Mouse (Mus musculus) liver, embryonic 13.5 days (tissue): ENCODE results near the gene Cby3. TPM values are rescaled to one million over a fixed set of nuclear protein-coding genes. Genes with fewer than 3 reads are reported as not detected.

Experiments
- ATAC-seq: fragments of 200-750 bp; cut with Nextera tagmentation; 2 replicates; pipeline ENCODE4 v1.8.0; 2017; ENCODE audit warnings: low read depth, mild to moderate bottlenecking, moderate number of reproducible peaks, moderate library complexity
- DNase-seq: peaks from one replicate; pipeline ENCODE4 v3.0.0; 2022
- H3K27ac ChIP-seq: fragments of 300-500 bp; sonication (generic); 2 replicates; pipeline ENCODE4 v1.5.1; 2015; ENCODE audit warnings: moderate library complexity, mild to moderate bottlenecking, inconsistent platforms
- H3K27me3 ChIP-seq: fragments of 300-500 bp; sonication (generic); 2 replicates; pipeline ENCODE4 v1.6.1; 2015; ENCODE audit warnings: mild to moderate bottlenecking, inconsistent platforms
- H3K36me3 ChIP-seq: fragments of 300-500 bp; sonication (generic); 2 replicates; pipeline ENCODE4 v1.6.1; 2015; ENCODE audit warnings: mild to moderate bottlenecking, inconsistent platforms
- H3K4me1 ChIP-seq: fragments of 300-500 bp; sonication (generic); replicated peaks from 2 replicates; pipeline ENCODE4 v1.6.1; 2015; ENCODE audit warnings: inconsistent platforms
- H3K4me2 ChIP-seq: fragments of 300-500 bp; sonication (generic); 2 replicates; pipeline ENCODE4 v1.6.1; 2015; ENCODE audit warnings: inconsistent platforms, mild to moderate bottlenecking, moderate library complexity
- H3K4me3 ChIP-seq: fragments of 300-500 bp; sonication (generic); replicated peaks from 2 replicates; pipeline ENCODE4 v1.5.1; 2015; ENCODE audit warnings: mild to moderate bottlenecking, inconsistent platforms
- H3K9ac ChIP-seq: fragments of 300-500 bp; sonication (generic); 2 replicates; pipeline ENCODE4 v1.6.1; 2015; ENCODE audit warnings: mild to moderate bottlenecking, inconsistent platforms
- H3K9me3 ChIP-seq: fragments of 300-500 bp; sonication (generic); replicated peaks from 2 replicates; pipeline ENCODE4 v1.6.1; 2016; ENCODE audit warnings: inconsistent platforms
- WGBS: fragments of 180-500 bp; shearing (Covaris S2); methylation state at CpG from one replicate; pipeline ENCODE4 v1.1.7; 2015; ENCODE audit not compliant: insufficient replicate concordance; 5-methylcytosine and 5-hydroxymethylcytosine counted together
- polyA plus RNA-seq: library from polyadenylated mRNA; unstranded; fragments of >200 nt; fragmentation: Nextera tagmentation; extraction: Ambion mirVana; gene quantifications from 2 replicates; pipeline ENCODE4 v1.2.1, GENCODE M21; 2015

Cby3 gene
- polyA plus RNA-seq, 1 experiment from 2014 or later = not detected

DNA sequence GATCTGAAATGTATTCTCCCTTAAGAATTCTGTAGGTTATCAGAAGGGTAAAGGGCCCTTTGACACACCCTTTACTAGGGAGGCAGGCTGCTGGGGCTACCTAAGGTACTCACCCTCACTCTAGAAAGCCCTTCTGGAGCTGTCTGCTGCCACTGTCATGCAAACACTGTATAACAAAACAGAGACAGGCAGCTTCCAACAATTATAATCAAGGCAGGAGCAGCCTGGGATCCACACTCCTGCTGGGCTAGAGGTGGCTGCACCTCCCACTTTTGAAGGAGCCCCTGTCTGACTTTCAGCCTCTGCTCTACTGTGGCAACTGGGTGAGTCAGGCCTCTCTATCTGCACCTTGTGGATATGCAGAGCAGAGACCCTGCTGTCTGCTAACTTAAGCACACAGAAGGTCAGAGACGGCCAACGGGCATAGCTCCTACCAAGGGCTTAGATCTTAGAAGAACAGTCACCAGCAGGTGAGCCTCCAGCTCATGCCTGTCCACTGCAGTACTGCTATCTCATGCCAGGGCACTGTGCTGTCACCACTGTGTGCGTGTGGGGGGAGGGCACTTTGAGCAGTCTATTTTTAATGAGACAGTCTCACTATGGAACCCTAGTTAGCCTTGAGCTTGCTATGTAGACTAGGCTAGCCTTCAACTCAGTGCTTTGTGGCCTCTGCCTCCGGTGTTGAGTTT is 37.2 kb downstream of the Cby3 start:
- Histone ChIP-seq H3K4me1 (peaks cover 4% of the 10 kb centered on the region; the same call in 1 of the 2 replicates), H3K4me2 (no peak overlapping the region), H3K36me3 (peaks cover 39% of the 10 kb centered on the region), H3K27me3 (no peaks in the 10 kb centered on the region), H3K27ac (no peak overlapping the region), H3K9ac (no peak overlapping the region), H3K9me3 (no peaks in the 10 kb centered on the region), H3K4me3 (no peak overlapping the region)
- WGBS = 51% methylated on average over 4 of the region's 4 CpGs
- ATAC-seq = peak; percentile 44; the same call in 1 of the 2 replicates
- no peak for DNase-seq

DNA sequence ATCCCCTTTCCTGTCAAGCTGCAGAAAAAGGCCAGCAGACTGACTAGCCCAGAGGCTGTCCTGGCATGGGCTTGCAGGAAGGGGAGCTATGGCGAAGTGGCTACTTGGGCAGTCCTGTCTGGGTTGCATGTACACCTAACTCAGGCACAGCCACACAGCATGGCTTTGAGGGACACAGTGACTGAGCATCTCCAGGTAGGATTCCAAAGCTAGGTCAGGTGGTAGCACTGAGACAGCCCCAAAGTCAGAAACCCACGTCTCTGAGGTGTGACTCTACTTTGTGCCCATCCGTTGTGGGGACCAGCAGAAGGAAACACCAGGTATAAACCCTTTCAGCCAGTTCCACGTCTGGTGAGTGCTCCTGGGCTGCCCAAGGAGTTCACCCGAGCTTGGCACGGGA is 39.0 kb downstream of the Cby3 start:
- H3K4me3 ChIP-seq = no peak overlapping the region
- ATAC-seq (no peak), DNase-seq (no peak)
- WGBS = 74% methylated on average over 6 of the region's 6 CpGs
- no peak overlapping the region for H3K4me2 ChIP-seq
- H3K27me3 ChIP-seq = no peaks in the 10 kb centered on the region
- H3K4me1 ChIP-seq = peaks cover 4% of the 10 kb centered on the region; the same call in 1 of the 2 replicates
- peaks cover 29% of the 10 kb centered on the region for H3K36me3 ChIP-seq
- H3K9me3 ChIP-seq = no peaks in the 10 kb centered on the region
- H3K9ac ChIP-seq = no peak overlapping the region
- H3K27ac ChIP-seq = no peak overlapping the region

DNA sequence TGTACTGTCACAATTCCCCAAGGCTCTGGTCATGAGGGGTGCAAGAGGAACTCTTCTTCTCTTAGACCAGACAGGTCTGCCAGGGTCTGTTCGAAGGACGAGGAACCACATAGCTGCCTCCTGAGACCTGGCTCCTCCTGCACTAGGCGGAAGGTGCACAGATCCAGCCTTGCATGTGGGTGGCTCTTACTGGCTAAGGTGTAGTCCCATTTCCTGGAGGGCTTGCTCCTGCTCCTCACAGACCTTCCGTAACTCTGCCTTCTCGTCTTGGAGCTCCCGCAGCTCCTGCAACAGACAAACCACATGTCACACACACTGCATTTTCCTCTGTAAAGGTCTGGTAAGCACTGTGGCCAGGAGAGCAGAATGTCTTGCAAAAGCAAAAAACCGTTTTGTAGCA is 40.5 kb downstream of the Cby3 start:
- Histone ChIP-seq H3K4me3 (no peak overlapping the region), H3K4me1 (peaks cover 4% of the 10 kb centered on the region; the same call in 1 of the 2 replicates), H3K4me2 (no peak overlapping the region), H3K27ac (no peak overlapping the region), H3K9me3 (no peaks in the 10 kb centered on the region), H3K36me3 (peaks cover 21% of the 10 kb centered on the region), H3K9ac (no peak overlapping the region), H3K27me3 (no peaks in the 10 kb centered on the region)
- no peak for DNase-seq
- WGBS = 80% methylated on average over 7 of the region's 7 CpGs
- ATAC-seq = no peak

DNA sequence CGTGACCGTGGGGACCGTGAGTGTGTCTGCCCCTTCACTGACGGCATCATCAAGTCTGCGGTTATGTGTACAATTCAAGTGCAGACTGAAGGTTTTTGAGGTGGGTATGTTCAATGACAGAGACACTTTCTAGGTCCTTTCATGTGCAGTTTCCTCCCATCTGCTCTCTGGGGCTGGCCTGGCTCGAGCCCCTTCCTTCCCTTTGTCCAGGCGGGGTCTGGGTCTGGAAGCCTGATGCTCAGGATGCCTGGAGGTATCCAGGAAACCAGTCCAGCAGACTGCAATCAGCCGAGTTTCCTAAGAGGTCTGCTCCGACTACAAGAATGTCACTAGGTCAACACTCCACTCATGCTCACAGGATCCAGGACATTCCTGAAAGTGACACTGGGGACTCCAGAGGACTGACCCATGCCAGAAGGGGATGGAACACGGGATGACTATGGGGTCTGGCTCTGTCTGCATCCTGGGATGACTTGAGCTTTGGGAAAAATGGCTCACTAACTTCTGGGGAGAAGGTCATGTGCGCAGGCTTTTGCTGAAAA is 42.6 kb downstream of the Cby3 start:
- Histone ChIP-seq H3K27me3 (no peaks in the 10 kb centered on the region), H3K9ac (no peak overlapping the region), H3K4me1 (no peaks in the 10 kb centered on the region), H3K36me3 (peaks cover 31% of the 10 kb centered on the region), H3K9me3 (no peaks in the 10 kb centered on the region), H3K27ac (no peak overlapping the region), H3K4me3 (no peak overlapping the region), H3K4me2 (no peak overlapping the region)
- ATAC-seq (no peak), DNase-seq (no peak)
- 76% methylated on average over 11 of the region's 11 CpGs for WGBS

DNA sequence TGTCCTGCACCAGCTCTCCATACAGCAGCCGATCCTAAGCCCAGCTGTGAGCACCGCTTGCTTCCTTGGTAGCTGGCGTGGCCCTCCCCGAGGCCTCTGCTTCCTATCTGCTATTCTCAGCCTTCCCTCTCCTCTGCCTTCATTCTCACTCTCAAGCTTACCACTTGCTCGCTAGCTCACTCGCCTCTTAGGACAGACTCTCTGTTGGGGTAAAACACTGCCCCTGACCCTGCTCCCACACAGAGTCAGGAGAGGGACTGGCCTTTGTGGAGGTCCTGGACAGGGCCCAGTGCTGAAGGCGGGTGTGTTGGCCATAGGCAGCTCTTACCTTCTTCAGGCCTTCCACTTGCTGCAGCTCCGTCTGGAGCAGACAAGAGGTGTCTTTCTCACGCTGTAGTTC is 43.1 kb downstream of the Cby3 start:
- 72% methylated on average over 9 of the region's 9 CpGs for WGBS
- H3K4me2 ChIP-seq = no peak overlapping the region

DNA sequence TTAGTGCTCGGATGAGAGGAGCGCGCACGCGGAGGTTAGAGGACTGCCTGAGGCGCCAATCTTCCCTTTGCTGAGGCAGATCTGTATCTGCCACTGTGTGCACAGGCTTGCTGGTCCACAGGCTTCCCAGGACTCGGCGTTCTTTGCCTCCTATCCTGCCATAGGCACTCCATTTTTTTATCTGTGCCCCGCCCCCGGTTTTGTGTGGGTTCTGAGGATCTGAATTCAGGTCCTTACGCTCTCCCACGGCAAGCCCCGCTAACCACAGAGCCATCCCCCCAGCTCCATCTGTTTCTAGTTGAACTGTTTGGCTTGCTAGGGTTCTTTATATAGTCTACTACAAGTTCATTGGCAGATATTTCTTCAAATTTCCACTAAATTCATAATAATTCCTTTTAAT is 44.5 kb downstream of the Cby3 start:
- no peaks in the 10 kb centered on the region for H3K9me3 ChIP-seq
- ATAC-seq (no peak), DNase-seq (no peak)
- peaks cover 39% of the 10 kb centered on the region for H3K36me3 ChIP-seq
- H3K4me3 ChIP-seq = no peak overlapping the region
- H3K27me3 ChIP-seq = no peaks in the 10 kb centered on the region
- no peak overlapping the region for H3K27ac ChIP-seq
- WGBS = 77% methylated on average over 13 of the region's 13 CpGs
- no peaks in the 10 kb centered on the region for H3K4me1 ChIP-seq
- no peak overlapping the region for H3K9ac ChIP-seq
- H3K4me2 ChIP-seq = no peak overlapping the region

More for the DNA sequence above, 43.1 kb downstream of the Cby3 start:
- no peak overlapping the region for H3K4me3 ChIP-seq
- H3K36me3 ChIP-seq = peaks cover 36% of the 10 kb centered on the region
- DNase-seq = no peak
- no peaks in the 10 kb centered on the region for H3K4me1 ChIP-seq
- no peaks in the 10 kb centered on the region for H3K9me3 ChIP-seq
- H3K27me3 ChIP-seq = no peaks in the 10 kb centered on the region
- H3K27ac ChIP-seq = no peak overlapping the region
- no peak overlapping the region for H3K9ac ChIP-seq
- no peak for ATAC-seq

DNA sequence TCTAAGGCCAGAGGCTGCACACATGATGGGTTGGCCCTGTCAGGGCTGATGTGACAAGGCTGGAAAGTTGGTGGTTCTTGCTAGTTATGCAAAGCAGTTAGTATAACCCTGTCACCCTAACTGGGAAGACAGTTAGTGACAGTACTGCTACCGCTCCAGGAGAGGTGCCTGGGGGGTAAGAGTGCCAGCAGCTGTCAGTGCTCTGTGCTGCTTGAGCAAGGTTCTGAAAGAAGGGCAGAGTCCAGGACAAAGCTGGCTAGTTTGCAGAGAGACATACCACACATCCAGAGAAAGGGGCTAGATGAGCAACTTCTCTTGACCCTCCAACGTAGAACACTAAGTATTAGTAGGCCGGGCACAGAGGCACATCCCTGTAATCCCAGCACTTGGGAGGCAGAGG is 48.2 kb downstream of the Cby3 start:
- H3K9ac ChIP-seq = no peak overlapping the region
- H3K27ac ChIP-seq = no peak overlapping the region
- no peak overlapping the region for H3K4me2 ChIP-seq
- no peaks in the 10 kb centered on the region for H3K9me3 ChIP-seq
- H3K4me1 ChIP-seq = no peaks in the 10 kb centered on the region
- 91% methylated on average over 3 of the region's 3 CpGs for WGBS
- H3K36me3 ChIP-seq = peaks cover 23% of the 10 kb centered on the region
- no peaks in the 10 kb centered on the region for H3K27me3 ChIP-seq
- H3K4me3 ChIP-seq = no peak overlapping the region
- no peak for DNase-seq
- no peak for ATAC-seq

DNA sequence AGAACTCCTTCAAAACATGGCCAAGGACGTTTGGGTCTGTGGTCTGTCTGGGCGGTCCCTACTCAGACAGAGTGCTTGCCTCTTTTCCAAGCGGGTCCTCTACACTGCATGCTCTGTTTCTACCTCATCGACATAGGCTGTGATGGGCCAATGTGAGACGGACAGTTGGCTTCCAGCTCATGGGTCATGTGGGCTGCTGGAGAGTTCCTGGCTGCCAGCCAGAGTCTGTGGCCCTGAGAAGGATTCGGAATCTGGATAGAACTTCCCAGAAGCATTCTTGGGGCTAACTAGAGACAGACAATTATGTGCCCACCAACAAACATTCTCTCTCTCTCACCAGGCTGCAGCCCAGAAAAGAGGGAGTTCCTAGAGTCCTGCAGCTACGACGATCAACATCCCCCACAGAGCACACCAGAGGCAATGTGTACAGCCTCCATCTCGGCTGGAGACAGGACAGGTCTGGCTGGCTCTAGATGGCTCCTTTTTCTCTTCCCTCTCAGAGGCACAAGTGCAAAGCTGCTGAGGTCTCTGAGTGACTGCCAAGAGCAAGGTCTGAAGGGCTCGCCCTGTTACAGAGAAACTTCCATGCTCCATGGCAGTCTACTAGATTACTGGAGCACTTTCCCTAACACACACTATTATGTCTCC is 49.2 kb downstream of the Cby3 start:
- 69% methylated on average over 10 of the region's 10 CpGs for WGBS
- no peak for ATAC-seq

DNA sequence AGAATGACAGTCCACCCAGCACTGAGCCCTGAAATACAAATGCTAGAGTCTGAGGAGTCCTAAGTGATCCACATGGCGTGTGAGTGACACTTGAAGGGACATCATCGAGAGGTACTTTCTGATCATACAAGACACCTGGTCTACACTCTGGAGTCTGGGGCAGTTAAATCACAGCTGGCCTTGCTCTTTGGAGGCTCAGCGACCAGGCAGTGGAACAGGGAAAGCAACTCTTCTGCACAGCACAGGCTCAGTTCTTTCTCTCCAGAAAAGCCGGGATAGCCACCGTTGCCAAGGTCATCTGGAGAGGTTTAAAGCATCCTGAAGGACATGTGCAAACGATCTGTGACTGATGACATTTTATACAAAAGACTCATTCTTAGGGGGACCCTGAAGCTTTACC is 53.0 kb downstream of the Cby3 start:
- 70% methylated on average over 6 of the region's 6 CpGs for WGBS
- Histone ChIP-seq H3K27ac (no peak overlapping the region), H3K4me1 (peaks cover 2% of the 10 kb centered on the region; the same call in 1 of the 2 replicates), H3K9me3 (no peaks in the 10 kb centered on the region), H3K4me2 (no peak overlapping the region), H3K36me3 (peaks cover 11% of the 10 kb centered on the region; the same call in 1 of the 2 replicates), H3K27me3 (no peaks in the 10 kb centered on the region), H3K4me3 (no peak overlapping the region), H3K9ac (no peak overlapping the region)
- DNase-seq = no peak
- no peak for ATAC-seq

More for the DNA sequence above, 49.2 kb downstream of the Cby3 start:
- Histone ChIP-seq H3K9me3 (no peaks in the 10 kb centered on the region), H3K4me1 (no peaks in the 10 kb centered on the region), H3K27me3 (no peaks in the 10 kb centered on the region), H3K4me3 (no peak overlapping the region), H3K27ac (no peak overlapping the region), H3K36me3 (peaks cover 23% of the 10 kb centered on the region), H3K9ac (no peak overlapping the region), H3K4me2 (no peak overlapping the region)
- no peak for DNase-seq
